Mouse (Mus musculus): ENCODE results near the gene Tcam1. TPM values are rescaled to one million over a fixed set of nuclear protein-coding genes. Genes with fewer than 3 reads are reported as not detected.

Tcam1 gene
- polyA plus RNA-seq, 1 experiment: 0.15 TPM

DNA sequence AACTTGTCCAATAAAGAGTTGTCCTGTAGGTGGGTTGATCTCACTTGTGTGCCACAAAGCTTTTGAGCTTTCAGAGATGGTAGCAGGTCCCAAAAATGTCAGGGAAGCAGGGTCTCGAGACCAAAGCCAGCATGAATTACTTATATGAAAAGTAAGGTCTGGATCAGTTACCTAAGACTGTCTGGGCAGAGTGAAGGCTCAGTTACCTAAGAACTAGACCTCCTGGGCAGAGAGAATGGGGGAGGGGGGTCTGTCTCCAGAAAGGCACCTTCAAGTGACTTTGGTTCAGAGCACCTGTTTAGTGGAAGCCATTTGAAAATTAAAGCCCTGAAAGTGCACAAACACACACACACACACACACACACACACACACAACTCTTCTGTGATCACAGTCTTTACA lies 2.1 kb upstream of the Tcam1 start:
- TF ChIP-seq FOSL1 (IDR thresholded peaks at IDR 0.05; ENCODE audit: insufficient read depth, low read length, poor library complexity, severe bottlenecking) (no peak), MYOD1 (IDR thresholded peaks at IDR 0.05; ENCODE audit: control insufficient read depth, insufficient read length, low read depth) (no peak), CEBPB (IDR thresholded peaks at IDR 0.05; ENCODE audit: low read depth) (no peak), MAX (IDR thresholded peaks at IDR 0.05) (no peak), USF1 (IDR thresholded peaks at IDR 0.05; ENCODE audit: low read depth) (no peak)
- H3K27me3 ChIP-seq (ENCODE audit: control insufficient read depth, insufficient read depth, insufficient read length): no peaks in the 10 kb centered on the region
- H3K36me3 ChIP-seq (ENCODE audit: control insufficient read depth, insufficient read depth): no peaks in the 10 kb centered on the region
- H3K4me3 ChIP-seq (ENCODE audit: insufficient read depth, poor library complexity, severe bottlenecking): no peak overlapping the region
- peaks cover 21% of the 10 kb centered on the region for H3K79me3 ChIP-seq (ENCODE audit: low read depth)
- H3K79me2 ChIP-seq (ENCODE audit: control insufficient read depth, insufficient read depth): peaks cover 32% of the 10 kb centered on the region
- no peak overlapping the region for H3ac ChIP-seq (ENCODE audit: control insufficient read depth, insufficient read length, low read depth)

DNA sequence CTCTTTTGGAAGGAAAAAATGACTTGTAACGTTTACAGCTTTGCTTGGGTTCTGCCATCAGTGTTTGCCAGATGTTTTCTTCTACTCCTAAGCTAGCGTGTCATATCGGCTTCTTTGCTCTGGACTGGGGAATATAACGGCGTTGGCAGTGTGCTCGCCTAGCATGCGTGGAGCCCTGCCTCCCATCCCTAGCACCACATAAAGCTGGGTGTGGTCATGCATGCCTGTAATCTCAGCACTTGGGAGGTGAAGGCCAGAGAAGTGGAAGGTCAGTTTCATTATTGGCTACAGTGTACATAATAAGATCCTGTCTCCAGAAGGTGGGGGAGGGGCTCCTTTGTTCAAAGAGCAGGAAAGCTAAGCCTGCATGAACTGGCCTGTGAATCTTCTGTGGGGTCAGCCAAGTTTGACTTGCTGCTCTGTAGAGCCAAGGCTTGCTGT lies 1.5 kb upstream of the Tcam1 start:
- H3K36me3 ChIP-seq (ENCODE audit: control insufficient read depth, insufficient read depth): no peaks in the 10 kb centered on the region
- TF ChIP-seq USF1 (IDR thresholded peaks at IDR 0.05; ENCODE audit: low read depth): no peak
- H3K27me3 ChIP-seq (ENCODE audit: control insufficient read depth, insufficient read depth, insufficient read length): no peaks in the 10 kb centered on the region
- no peak overlapping the region for H3K4me3 ChIP-seq (ENCODE audit: insufficient read depth, poor library complexity, severe bottlenecking)
- no peak overlapping the region for H3ac ChIP-seq (ENCODE audit: control insufficient read depth, insufficient read length, low read depth)
- H3K79me3 ChIP-seq (ENCODE audit: low read depth): peaks cover 18% of the 10 kb centered on the region
- H3K79me2 ChIP-seq (ENCODE audit: control insufficient read depth, insufficient read depth): peaks cover 26% of the 10 kb centered on the region

DNA sequence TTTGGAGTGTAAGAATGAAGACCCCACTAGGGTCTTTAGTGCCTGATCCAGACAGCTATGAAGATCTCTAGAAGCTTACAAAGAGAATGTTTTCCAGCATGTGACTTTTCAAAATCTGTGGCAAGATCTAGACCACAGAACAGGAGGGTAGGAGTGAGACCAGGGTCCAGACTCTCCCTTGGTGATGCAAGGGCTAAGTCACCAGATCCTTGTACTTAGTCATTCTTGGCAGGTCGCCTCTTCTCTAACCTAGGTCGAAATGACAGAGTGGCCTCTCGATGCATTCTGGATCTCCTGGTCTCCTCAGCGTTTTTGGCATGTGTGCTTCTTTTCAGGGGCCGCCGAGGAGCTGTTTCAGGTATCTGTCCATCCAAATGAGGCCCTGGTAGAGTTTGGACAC lies 6.0 kb downstream of the Tcam1 start:
- TF ChIP-seq MAX (IDR thresholded peaks at IDR 0.05): no peak
- no peak for TF ChIP-seq CTCF (IDR thresholded peaks at IDR 0.05; ENCODE audit: control insufficient read depth, insufficient read depth, insufficient read length)
- TF ChIP-seq CEBPB (IDR thresholded peaks at IDR 0.05; ENCODE audit: low read depth): no peak
- TF ChIP-seq USF1 (IDR thresholded peaks at IDR 0.05; ENCODE audit: low read depth): peak; percentile 11

DNA sequence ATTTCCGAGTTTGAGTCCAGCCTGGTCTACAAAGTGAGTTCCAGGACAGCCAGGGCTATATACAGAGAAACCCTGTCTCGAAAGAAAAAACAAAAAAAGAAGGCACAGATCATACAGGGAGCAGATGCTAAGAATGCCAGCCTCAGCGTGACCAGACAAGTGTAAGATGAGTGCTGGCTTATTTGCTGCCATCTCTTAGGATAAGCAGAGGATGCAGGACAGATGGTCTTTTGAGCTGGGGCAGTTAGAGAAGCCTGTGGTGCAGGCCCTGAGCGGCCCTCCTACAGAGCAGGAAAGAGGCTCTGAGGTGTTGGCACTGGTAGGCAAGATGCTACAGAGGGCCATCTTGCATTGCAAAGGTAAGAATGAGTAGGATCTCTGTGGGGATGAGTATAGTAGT lies 6.9 kb downstream of the Tcam1 start:
- Histone ChIP-seq H3ac (ENCODE audit: control insufficient read depth, insufficient read length, low read depth) (no peak overlapping the region), H3K36me3 (ENCODE audit: control insufficient read depth, insufficient read depth) (no peaks in the 10 kb centered on the region), H3K4me3 (ENCODE audit: insufficient read depth, poor library complexity, severe bottlenecking) (no peak overlapping the region), H3K79me3 (ENCODE audit: low read depth) (no peaks in the 10 kb centered on the region), H3K79me2 (ENCODE audit: control insufficient read depth, insufficient read depth) (no peaks in the 10 kb centered on the region), H3K27me3 (ENCODE audit: control insufficient read depth, insufficient read depth, insufficient read length) (no peaks in the 10 kb centered on the region)
- TF ChIP-seq CEBPB (IDR thresholded peaks at IDR 0.05; ENCODE audit: low read depth) (no peak), MAX (IDR thresholded peaks at IDR 0.05) (no peak), MYOG (IDR thresholded peaks at IDR 0.05; ENCODE audit: control insufficient read depth, extremely low read depth, insufficient read length) (no peak), MYOD1 (IDR thresholded peaks at IDR 0.05; ENCODE audit: control insufficient read depth, insufficient read length, low read depth) (no peak), USF1 (IDR thresholded peaks at IDR 0.05; ENCODE audit: low read depth) (no peak), CTCF (IDR thresholded peaks at IDR 0.05; ENCODE audit: control insufficient read depth, insufficient read depth, insufficient read length) (no peak), FOSL1 (IDR thresholded peaks at IDR 0.05; ENCODE audit: insufficient read depth, low read length, poor library complexity, severe bottlenecking) (no peak)

More for the DNA sequence above, 6.0 kb downstream of the Tcam1 start:
- Histone ChIP-seq H3ac (ENCODE audit: control insufficient read depth, insufficient read length, low read depth) (no peak overlapping the region), H3K27me3 (ENCODE audit: control insufficient read depth, insufficient read depth, insufficient read length) (no peaks in the 10 kb centered on the region), H3K36me3 (ENCODE audit: control insufficient read depth, insufficient read depth) (no peaks in the 10 kb centered on the region), H3K79me2 (ENCODE audit: control insufficient read depth, insufficient read depth) (no peaks in the 10 kb centered on the region), H3K4me3 (ENCODE audit: insufficient read depth, poor library complexity, severe bottlenecking) (no peak overlapping the region), H3K79me3 (ENCODE audit: low read depth) (no peaks in the 10 kb centered on the region)

DNA sequence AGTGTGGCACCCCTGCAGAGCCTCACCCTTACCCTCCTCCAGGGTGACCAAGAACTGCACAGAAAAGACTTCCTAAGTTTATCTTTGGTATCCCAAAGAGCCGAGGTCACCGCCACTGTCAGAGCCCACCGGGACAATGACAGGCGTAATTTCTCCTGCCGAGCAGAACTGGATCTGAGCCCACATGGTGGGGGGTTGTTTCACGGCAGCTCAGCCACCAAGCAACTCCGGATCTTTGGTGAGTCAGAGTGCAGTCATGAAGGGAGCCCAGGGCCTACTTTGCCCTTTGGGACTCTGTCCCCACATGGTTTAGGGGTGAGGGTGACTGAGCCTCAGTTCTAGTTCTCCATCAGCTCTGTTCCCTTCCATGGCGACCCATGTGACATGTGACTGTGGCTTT lies 7.7 kb downstream of the Tcam1 start:
- no peaks in the 10 kb centered on the region for H3K79me3 ChIP-seq (ENCODE audit: low read depth)
- H3ac ChIP-seq (ENCODE audit: control insufficient read depth, insufficient read length, low read depth): no peak overlapping the region
- no peaks in the 10 kb centered on the region for H3K36me3 ChIP-seq (ENCODE audit: control insufficient read depth, insufficient read depth)
- H3K4me3 ChIP-seq (ENCODE audit: insufficient read depth, poor library complexity, severe bottlenecking): no peak overlapping the region
- TF ChIP-seq USF1 (IDR thresholded peaks at IDR 0.05; ENCODE audit: low read depth) (peak; percentile 3), FOSL1 (IDR thresholded peaks at IDR 0.05; ENCODE audit: insufficient read depth, low read length, poor library complexity, severe bottlenecking) (peak; percentile 8), MAX (IDR thresholded peaks at IDR 0.05) (peak; percentile 13), MYOG (IDR thresholded peaks at IDR 0.05; ENCODE audit: control insufficient read depth, extremely low read depth, insufficient read length) (no peak)
- no peaks in the 10 kb centered on the region for H3K79me2 ChIP-seq (ENCODE audit: control insufficient read depth, insufficient read depth)
- H3K27me3 ChIP-seq (ENCODE audit: control insufficient read depth, insufficient read depth, insufficient read length): no peaks in the 10 kb centered on the region

DNA sequence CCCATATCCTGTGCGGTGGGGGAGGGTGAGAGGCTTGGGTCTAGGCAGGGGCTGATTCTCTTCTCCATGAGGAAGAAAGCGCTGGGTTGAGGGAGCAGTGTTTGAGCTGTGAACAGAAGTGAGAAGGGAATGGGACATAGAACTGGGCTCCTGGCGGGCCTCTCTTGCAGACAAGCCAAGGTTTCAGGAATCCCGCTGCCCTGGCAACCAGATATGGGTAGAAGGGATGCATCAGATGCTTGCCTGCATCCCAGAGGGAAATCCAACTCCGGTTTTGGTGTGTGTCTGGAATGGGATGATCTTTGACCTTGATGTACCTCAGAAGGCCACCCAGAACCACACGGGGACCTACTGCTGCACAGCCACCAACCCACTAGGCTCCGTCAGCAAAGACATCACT lies 9.7 kb downstream of the Tcam1 start:
- no peaks in the 10 kb centered on the region for H3K36me3 ChIP-seq (ENCODE audit: control insufficient read depth, insufficient read depth)
- H3ac ChIP-seq (ENCODE audit: control insufficient read depth, insufficient read length, low read depth): no peak overlapping the region
- H3K27me3 ChIP-seq (ENCODE audit: control insufficient read depth, insufficient read depth, insufficient read length): no peaks in the 10 kb centered on the region
- no peaks in the 10 kb centered on the region for H3K79me3 ChIP-seq (ENCODE audit: low read depth)
- TF ChIP-seq CEBPB (IDR thresholded peaks at IDR 0.05; ENCODE audit: low read depth) (no peak), CTCF (IDR thresholded peaks at IDR 0.05; ENCODE audit: control insufficient read depth, insufficient read depth, insufficient read length) (no peak), FOSL1 (IDR thresholded peaks at IDR 0.05; ENCODE audit: insufficient read depth, low read length, poor library complexity, severe bottlenecking) (no peak), MYOG (IDR thresholded peaks at IDR 0.05; ENCODE audit: control insufficient read depth, extremely low read depth, insufficient read length) (no peak), MYOD1 (IDR thresholded peaks at IDR 0.05; ENCODE audit: control insufficient read depth, insufficient read length, low read depth) (no peak), USF1 (IDR thresholded peaks at IDR 0.05; ENCODE audit: low read depth) (no peak), MAX (IDR thresholded peaks at IDR 0.05) (no peak)
- no peak overlapping the region for H3K4me3 ChIP-seq (ENCODE audit: insufficient read depth, poor library complexity, severe bottlenecking)
- no peaks in the 10 kb centered on the region for H3K79me2 ChIP-seq (ENCODE audit: control insufficient read depth, insufficient read depth)

Data from C2C12 (cell line).